Mouse (Mus musculus): ENCODE data around the gene Fam240a. TPM values are rescaled to one million over a fixed set of nuclear protein-coding genes. Genes with fewer than 3 reads are reported as not detected.

The Fam240a gene
- total RNA-seq, 2 experiments from 2014 or later: not detected

DNA sequence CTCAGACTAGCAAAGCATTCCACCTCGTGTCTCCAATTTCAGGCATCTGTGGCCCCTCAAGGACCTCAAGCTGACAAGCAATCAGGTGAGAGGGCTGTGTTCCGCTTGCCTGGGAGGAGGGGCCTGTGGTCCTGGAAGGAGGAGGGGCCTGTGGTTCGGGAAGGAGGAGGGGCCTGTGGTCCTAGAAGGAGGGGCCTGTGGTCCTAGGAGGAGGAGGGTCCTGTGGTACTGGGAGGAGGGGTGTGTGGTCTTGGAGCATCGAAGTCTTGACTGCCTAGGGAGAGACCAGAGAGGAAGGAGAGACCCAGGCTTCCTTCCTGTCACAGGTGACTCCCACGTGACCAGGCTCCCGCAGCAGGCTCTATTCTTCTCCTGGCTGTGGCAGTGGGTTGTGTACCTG lies 20.1 kb downstream of the Fam240a start:
- DNase-seq (ENCODE audit: extremely low spot score in 1 of 2, low spot score in 1 of 2): no peak

DNA sequence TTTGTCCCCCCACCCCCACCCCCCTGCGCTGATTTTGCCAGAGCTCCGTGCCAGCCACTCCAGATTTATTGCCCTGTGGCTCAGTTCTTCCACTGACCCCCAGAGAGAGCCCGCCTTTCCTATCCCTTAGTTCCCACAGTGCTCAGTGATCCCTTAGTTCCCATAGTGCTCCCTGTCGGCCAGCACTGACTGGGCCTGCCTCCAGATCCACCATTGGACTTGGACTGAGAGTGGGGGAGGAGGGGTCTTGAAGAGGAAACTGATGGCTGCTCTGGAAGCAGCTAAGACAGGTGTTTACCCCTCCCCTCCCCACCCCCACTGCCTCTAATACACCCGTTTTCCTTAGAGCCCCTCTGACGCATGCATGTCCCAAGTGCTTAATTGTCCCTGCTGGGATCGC lies 20.7 kb downstream of the Fam240a start:
- no peak for DNase-seq (ENCODE audit: extremely low spot score in 1 of 2, low spot score in 1 of 2)

DNA sequence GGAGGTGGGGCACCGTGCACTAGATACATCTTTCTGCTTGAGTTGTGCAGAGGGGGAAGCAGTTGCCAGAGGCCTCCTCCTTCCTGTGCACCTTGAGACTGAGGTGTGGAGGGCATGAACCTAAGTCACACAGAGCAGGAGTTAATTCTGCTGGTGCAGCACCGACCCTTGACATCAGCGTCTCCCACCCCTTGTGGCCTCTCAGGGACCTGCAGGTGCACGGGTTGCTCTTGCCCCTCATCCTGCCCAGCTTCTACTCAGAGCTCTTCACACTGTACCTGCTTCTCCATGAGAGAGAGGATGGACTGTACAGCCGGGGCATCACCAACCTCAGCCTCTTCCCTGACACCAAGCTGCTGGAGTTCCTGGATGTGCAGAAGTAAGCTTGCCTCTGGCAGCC lies 21.2 kb downstream of the Fam240a start:
- DNase-seq (ENCODE audit: extremely low spot score in 1 of 2, low spot score in 1 of 2): no peak

DNA sequence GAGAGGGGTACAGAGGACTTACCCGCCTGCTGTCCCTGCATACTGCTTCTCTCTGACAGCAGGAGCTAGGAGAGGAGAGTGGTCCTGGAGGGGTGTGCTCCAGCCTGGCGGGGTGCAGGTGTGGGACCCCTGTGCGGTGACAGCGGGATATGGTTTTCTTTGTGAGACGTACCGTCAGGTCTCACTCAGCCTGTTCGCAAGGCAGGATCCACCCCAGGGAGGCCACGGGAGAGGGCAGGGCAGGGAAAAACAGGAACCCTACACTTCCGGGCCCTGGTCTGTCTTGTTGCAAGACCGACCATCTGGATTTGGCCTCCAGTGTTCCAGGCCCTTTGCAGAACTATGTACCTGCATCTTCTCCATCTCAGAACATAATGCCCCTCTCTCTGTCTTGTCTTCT lies 23.2 kb downstream of the Fam240a start:
- no peak for DNase-seq (ENCODE audit: extremely low spot score in 1 of 2, low spot score in 1 of 2)

DNA sequence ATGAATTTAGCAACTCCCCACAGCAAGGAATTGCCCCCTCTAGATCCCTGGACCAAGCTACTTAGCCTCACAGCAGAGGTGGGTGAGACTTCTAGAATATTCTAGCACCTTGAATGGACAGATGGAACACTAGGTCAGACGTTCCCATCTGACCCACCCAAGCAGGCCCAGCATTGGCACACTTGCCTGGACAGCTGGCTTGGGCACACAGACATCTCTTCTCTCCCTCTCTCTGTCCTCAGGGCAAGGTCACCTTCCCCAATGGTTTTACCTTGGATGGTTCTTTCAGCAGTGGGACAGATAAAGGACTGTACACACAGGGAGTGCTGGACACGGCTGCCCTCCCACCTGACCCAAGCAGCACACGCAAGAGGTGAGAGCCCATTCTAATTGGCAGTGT lies 24.1 kb downstream of the Fam240a start:
- DNase-seq (ENCODE audit: extremely low spot score in 1 of 2, low spot score in 1 of 2): no peak

DNA sequence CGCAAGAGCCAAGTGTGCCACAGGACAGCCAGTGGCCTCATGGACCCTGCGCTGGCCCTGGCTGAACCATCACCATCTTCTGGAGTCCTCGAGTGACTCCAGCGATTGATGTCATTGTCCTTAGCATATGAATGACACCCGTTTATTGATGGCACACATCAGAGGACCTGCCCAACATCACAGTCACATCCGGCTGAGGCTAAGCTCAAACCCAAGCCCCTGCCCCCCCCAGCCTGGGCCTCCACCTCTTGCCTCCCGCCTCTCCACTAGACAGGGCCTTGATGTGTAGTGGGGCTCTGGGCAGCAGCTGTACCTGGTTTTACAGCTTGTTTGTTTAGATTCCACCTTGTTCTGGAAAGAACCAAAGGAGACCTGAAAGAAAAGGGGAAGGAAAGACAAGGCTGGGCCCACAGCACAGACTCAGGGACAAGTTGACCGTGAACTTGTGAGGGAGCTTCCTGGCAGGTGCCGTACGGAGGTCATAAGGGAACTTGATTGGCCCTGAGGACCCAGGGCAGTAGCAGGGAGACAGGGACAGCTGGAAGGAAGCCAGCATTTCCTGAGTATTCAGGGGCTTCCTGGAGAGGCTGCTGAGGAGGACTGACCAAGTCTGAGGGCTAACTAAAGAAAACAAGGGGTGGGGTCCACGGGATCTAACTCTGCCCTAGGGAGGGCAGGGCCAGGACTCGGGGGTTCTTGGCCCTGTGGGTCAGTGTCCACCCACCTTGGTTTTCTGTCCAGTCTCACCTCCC lies 25.4 kb downstream of the Fam240a start:
- DNase-seq (ENCODE audit: extremely low spot score in 1 of 2, low spot score in 1 of 2): no peak

DNA sequence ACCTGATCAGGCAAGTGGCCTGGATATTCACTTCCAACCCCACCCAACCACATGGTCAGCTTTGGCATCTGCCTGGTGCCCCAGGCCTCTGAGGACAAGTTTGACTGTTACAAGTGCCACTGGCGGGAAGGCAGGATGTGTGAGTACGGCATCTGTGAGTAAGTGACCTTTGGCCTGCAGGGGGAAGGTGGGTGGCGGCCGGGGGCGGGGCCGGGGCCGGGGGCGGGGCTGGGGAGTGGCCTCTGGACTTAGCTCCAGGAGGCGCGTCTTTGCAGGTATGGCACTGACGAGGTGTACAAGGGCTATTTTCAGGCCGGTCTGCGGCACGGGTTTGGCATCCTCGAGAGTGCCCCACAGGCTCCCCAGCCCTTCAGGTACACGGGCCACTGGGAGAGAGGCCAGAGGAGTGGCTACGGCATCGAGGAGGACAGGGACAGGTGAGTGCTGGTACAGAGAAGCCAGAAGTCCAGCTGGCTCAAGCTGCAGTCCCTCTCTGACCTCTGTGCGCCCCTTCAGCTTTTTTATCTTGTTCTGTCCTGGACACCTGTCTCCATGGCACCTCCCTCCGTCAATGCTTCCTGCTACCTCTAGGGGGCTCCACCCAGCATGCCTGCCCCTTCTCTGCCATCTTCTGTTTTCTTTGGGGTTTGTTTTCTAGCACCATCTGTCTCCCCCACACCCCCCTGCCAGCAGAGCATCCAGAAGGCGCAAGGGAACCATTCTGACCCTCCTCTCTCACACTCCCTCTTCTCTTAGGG lies 26.5 kb downstream of the Fam240a start:
- no peak for DNase-seq (ENCODE audit: extremely low spot score in 1 of 2, low spot score in 1 of 2)

DNA sequence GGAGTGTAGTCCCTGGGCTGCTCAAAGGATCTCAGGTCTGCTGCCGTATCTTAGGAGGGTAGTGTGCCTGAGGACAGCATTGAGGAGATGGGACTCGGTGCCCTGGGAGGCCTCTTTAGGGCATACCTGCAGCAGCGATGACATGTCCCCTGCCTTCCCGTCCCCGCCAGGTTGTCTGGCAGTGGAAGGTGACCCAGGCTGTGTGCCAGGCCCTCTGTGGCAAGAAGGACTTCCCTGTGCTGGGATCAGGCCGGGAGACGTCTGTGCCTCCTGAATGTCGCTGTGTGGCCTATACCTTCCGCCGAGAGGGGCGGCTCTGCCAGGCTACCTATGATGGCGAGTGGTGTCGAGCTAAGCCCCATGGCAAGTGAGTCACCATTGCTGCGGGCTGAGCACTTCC lies 27.7 kb downstream of the Fam240a start:
- DNase-seq (ENCODE audit: extremely low spot score in 1 of 2, low spot score in 1 of 2): no peak

DNA sequence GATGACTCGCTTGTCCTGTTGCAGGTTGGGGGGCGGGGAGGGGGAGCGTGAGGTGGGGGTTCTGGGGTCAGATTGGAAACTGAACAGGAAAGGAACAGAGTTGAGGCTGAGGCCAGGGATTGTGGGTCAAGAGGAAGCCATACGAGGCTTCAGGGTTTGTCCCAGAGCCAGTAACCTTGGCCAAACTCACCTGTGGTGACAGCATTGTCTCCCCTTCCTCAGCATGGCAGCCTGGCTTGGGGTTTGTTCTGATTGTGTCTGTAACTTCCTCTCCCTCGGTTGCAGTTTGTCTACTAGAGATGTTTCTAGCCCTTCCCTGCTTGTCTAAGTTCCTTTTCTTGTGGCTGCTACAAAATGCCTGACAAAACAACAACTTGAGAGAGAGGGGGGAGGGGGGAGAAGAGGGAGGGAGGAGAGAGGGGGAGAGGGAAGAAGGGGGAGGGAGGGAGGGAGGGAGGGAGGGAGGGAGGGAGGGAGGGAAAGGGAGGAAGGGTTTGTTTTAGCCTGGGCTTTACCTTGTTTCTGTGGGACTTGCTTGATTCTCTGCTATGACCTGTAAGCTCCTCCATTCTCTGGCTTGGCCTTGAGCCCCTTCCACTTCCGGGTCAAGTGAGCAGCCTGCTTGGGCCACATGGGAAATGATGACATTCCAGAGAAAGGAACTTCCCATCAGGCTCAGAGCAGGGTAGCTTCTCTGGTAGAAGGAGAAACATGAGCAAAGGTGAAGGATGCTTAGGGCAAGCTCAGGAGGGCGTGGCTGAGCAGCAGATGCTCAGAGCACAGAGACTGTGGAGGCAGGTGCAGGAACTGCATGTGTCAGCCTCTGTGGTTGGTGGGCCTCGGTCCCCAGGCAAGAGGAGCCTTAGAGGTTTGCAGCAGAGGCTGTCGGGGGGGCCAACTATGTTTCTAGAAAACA lies 29.0 kb downstream of the Fam240a start:
- DNase-seq (ENCODE audit: extremely low spot score in 1 of 2, low spot score in 1 of 2): no peak

DNA sequence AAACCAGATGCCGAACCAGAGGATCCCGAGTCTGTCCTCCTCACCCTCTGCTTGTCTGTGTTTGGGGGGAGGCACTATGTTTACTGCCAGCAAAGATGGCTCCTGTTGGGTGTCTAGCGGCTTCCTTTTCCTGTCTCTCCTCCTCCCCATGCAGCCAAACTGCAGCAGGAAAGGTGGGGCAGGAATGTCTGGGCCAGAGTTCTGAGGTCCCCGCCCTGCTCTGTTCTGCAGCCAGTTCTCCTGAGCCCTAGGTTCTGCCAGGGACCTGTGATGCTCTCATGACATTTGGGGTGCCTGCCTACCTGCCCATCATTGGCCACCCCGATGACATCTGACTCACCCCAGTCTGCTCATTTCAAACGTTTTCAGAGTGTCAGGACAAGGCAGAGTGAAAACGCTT lies 34.7 kb downstream of the Fam240a start:
- DNase-seq (ENCODE audit: extremely low spot score in 1 of 2, low spot score in 1 of 2): no peak

DNA sequence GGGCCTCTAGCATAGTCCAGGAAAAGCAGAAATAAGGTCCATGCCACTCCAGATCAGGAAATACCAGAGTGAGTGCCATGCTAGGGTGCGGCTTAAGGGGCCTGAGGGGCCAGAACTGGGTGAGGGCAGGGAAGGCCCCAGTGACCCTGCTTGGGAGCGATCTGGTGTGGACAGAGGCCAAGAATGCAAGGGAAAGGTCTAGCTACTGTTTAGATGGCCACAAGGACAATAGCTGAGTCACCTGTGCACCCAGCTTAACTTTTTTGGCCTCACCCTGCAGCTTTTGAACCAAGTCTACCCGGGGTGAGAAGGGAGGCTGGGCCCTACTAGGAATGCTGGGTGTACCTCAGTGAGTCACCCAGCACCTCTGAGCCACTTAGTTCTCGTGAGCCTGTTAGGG lies 35.9 kb downstream of the Fam240a start:
- DNase-seq (ENCODE audit: extremely low spot score in 1 of 2, low spot score in 1 of 2): no peak

DNA sequence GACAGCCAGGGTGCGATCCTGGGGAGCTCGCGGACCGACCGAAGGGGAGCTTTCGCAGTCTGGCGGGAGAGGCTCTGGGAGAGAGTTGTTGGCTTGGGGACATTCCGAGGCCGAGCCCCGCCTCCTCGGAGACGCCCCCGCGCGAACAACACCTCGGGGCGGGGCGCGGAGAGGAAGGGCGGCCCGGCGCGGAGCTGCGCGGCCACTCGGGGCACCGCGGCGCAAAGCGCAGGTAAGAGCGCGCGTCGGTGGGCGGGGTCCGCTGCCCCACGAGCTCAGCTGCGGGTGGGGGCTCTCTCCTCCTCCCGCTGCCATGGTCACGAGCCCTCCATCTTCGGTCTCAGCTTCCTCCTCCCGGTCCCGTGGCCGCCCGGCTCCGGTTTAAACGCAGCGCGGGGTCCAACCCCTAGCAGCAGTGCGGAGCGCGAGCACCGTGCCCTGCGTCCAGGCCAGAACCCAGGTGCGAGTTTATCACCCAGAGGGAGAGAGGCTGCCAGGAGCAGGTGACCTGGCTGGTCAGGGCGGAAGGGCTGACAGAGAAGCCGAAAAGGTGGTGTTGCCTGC lies 36.6 kb downstream of the Fam240a start, which contains the start of gene Tmie:
Tmie (minus strand) TSS at position 116 of the 564 bp plus-strand sequence.
- peak in 1 of 2 experiments; percentile 34 for DNase-seq (ENCODE audit: extremely low spot score in 1 of 2, low spot score in 1 of 2)

DNA sequence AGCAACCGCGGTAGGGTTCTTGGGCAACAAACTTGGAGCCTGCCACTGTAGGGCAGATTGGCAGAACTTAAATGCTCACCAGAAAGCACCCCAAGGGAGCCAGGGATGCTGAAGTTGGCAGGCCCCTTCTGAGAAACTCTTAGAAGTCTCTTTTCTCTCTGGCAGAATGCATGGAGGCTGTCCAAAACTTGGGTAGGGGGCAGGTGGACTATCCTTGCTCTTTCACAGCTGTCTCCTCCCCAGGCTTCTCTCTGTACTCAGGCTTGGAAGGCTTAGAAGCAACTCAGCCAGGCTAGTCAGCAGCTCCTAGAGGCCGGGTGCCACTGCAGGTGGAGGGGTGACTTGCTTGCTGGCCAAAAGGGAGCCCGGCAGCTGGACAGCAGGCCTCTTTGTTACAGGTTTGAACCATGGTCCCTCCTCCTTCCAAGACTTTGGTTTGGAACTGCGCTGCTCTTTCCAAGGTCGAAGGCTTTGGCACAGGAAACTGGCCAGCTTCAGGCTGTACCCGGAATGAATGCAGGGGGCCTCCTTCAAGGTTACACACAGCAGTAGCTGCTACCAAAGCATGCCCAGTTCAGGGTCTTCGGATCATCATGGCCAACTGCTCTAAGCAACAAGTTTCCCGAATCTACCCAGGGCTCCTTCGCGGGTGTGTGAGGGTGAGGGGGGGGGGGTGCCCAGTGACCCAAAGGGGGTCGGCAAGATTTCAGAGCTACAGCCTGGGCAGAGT lies 37.3 kb downstream of the Fam240a start, which contains the start of gene Als2cl:
Als2cl (plus strand) TSS at position 680 of the 730 bp plus-strand sequence.
- DNase-seq (ENCODE audit: extremely low spot score in 1 of 2, low spot score in 1 of 2): no peak

DNA sequence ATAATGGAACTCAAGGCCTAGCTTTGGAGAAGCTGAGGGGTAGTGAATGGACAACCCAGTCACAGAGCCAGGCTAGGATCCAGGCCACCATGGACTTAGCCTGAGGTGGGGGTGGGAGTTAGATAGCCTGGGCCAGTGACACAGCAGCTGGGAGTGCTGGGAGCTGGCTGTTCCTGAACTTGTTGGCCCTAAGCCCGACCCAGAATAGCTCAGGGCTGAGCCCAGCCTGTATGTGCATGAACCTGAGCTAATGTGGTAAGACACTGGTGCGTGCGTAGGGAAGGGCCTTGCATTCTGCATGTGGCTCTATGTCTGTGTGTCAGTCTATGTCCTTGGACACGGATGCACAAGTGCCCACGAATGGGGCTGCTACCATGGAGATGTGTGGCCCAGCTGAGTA lies 38.8 kb downstream of the Fam240a start:
- DNase-seq (ENCODE audit: extremely low spot score in 1 of 2, low spot score in 1 of 2): peak in 1 of 2 experiments; percentile 23

DNA sequence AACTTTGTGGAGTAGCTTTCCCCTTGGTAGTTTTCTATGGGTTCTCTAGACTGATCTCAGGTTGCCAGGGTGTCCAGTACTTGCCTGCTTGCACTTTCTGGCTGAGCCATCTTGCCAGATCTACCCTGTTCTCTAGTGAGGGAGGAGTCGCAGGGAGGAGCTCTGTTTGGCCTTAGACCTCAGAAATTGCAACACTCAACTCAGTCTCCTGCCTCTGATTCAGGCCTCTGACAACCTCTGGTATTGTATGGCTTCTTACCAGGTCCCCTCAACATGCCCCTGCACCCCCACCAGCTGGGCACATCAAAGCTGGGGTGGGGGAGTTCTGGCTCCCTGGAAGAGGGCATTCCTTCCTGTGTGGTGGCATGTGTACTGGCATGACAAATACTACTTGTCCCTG lies 39.3 kb downstream of the Fam240a start:
- no peak for DNase-seq (ENCODE audit: extremely low spot score in 1 of 2, low spot score in 1 of 2)

DNA sequence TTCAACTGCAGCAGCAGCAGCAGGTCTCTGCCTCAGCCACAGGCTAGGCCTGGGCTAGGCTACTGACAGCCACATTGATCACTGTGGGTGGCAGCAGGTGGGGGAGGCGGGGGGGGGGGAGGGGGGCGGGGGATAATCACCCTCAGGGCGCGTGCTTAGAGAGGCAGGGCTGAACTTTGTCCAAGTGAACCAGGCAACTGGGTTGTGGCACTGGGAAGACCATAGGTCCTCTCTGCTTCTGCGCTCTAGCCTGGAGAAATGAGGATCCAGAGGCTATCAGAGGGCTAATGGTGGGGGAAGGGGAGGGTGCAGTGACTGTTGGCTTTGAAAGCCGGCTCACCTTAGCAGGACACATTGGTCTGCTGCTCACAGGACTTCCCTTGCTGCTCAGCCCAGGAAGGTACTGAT lies 41.4 kb downstream of the Fam240a start:
- no peak for DNase-seq (ENCODE audit: extremely low spot score in 1 of 2, low spot score in 1 of 2)

DNA sequence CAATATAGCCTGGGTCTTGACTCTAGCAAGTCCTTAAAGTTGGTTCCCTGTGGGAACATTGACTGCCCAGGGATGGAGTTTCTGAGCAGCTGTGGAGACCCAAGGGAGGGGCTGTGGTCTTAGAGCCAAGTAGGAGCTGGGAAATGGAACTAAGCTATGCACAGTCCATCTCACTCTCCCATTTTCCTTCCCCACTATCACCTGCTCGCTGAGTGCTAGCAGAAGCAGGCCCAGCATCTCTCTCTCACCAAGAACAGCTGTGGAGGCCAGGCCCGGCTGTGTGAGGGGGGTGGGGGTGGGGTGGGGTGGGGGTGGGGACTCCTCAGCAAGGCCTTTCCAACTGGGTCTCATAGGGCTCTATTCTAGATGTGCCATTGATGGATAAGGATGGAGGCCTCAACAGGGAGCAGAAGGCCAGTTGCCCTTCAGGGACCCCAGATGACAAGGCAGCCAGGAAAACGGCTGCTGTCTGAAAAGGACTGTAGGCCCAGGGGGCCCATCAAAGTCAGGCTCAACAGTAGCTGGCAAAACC lies 41.9 kb downstream of the Fam240a start:
- no peak for DNase-seq (ENCODE audit: extremely low spot score in 1 of 2, low spot score in 1 of 2)

DNA sequence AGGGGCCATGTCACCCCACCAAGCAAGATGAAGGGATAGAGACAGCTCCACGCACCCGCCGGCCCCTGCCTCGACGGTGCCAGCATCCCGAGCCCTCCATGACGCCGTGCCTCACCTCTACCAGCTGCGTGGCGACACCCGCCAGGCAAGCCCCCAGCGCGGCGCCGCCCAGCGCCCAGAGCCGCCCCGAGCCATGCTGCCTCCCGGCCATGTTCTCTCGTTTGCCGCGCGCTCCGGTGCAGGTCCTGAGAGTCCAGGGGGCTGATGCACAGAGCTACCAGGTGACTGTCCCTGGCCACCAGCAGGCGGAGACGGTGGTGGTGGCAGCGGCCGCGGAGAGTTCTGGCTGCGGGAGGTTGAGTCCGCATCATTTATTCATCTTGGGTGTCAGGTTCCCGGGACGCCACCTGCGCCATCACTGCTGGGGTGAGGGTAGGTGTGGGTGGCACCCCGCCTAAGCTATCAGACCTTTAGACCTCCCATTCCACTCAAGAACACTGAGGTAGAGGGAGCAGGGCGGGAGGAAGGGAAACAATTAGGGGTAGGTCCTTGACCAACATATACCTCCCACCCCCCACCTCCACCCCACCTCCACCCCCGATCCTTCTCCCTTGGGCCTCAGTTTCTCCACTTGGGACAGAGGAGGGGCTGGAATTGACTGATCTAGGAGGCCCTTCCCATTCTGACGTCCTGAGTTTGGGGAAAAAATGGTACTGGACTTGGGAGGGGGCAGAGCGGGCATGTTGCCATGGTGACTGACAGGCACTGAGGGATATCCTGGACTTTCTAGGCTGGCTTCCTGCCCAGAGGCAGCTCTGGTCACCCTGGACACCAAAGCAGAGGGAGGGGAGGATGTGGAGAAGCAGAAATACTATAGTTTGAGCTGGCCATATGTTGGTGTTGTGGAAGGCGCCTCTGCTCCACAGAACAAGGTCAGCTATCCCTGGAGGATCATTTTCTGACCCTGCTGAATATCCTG lies 42.7 kb downstream of the Fam240a start:
- no peak for DNase-seq (ENCODE audit: extremely low spot score in 1 of 2, low spot score in 1 of 2)
